Mouse (Mus musculus): ENCODE measurements at regions not wholly inside any gene's neighbourhood (a gene's known extent, or its start where the extent isn't known, plus 50 kb on each side); places are given as distances from the start of the nearest gene placed in this dataset.

- DNase-seq (ENCODE audit: low spot score) (no peak), ATAC-seq (replicated peaks; ENCODE audit: insufficient number of reproducible peaks, low FRiP score, low TSS enrichment, low read depth) (no peak)
- 93% methylated on average over 2 of the region's 2 CpGs for WGBS
- H3K27ac ChIP-seq (replicated peaks; ENCODE audit: low read depth, low read length), result no peak overlapping the region
- H3K9me3 ChIP-seq (replicated peaks; ENCODE audit: control insufficient read depth, low read length), result no peaks in the 10 kb centered on the region
- no peak overlapping the region for H3K4me2 ChIP-seq (ENCODE audit: low read depth, low read length)
- H3K9ac ChIP-seq (replicated peaks; ENCODE audit: low read length), result no peak overlapping the region
- no peaks in the 10 kb centered on the region for H3K36me3 ChIP-seq (replicated peaks; ENCODE audit: control insufficient read depth, insufficient read depth, low read depth, low read length)
- H3K4me1 ChIP-seq (ENCODE audit: control insufficient read depth, insufficient read depth, low read length), result no peaks in the 10 kb centered on the region
- H3K27me3 ChIP-seq (ENCODE audit: control insufficient read depth, insufficient read depth, low read length), result no peaks in the 10 kb centered on the region
- H3K4me3 ChIP-seq (ENCODE audit: low read depth, low read length), result no peak overlapping the region
Measured at GRCm38 (mm10) chr11:85987181-85987580, 101.0 kb downstream of the Tbx4 start.

GRCm38 (mm10) chr11:85989536-85989935 is 103.3 kb downstream of the Tbx4 start:
- Histone ChIP-seq H3K9me3 (replicated peaks; ENCODE audit: control insufficient read depth, low read length) (no peaks in the 10 kb centered on the region), H3K4me1 (ENCODE audit: control insufficient read depth, insufficient read depth, low read length) (no peaks in the 10 kb centered on the region), H3K36me3 (replicated peaks; ENCODE audit: control insufficient read depth, insufficient read depth, low read depth, low read length) (no peaks in the 10 kb centered on the region), H3K27me3 (ENCODE audit: control insufficient read depth, insufficient read depth, low read length) (no peaks in the 10 kb centered on the region), H3K4me3 (ENCODE audit: low read depth, low read length) (no peak overlapping the region), H3K9ac (replicated peaks; ENCODE audit: low read length) (peak overlapping the region; percentile 37; the same call in 1 of the 2 replicates), H3K27ac (replicated peaks; ENCODE audit: low read depth, low read length) (no peak overlapping the region), H3K4me2 (ENCODE audit: low read depth, low read length) (peak overlapping the region; percentile 40)
- 14% methylated on average over 10 of the region's 10 CpGs for WGBS
- no peak for DNase-seq (ENCODE audit: low spot score)
- ATAC-seq (replicated peaks; ENCODE audit: insufficient number of reproducible peaks, low FRiP score, low TSS enrichment, low read depth), result no peak

GRCm38 (mm10) chr11:85989940-85990493 is 103.8 kb downstream of the Tbx4 start:
- DNase-seq (ENCODE audit: low spot score) (peak; percentile 68), ATAC-seq (replicated peaks; ENCODE audit: insufficient number of reproducible peaks, low FRiP score, low TSS enrichment, low read depth) (no peak; the same call in 1 of the 2 replicates)
- Histone ChIP-seq H3K27ac (replicated peaks; ENCODE audit: low read depth, low read length) (no peak overlapping the region), H3K4me2 (ENCODE audit: low read depth, low read length) (peak overlapping the region; percentile 40), H3K27me3 (ENCODE audit: control insufficient read depth, insufficient read depth, low read length) (no peaks in the 10 kb centered on the region), H3K4me3 (ENCODE audit: low read depth, low read length) (no peak overlapping the region), H3K36me3 (replicated peaks; ENCODE audit: control insufficient read depth, insufficient read depth, low read depth, low read length) (no peaks in the 10 kb centered on the region), H3K9ac (replicated peaks; ENCODE audit: low read length) (peak overlapping the region; percentile 37; the same call in 1 of the 2 replicates), H3K4me1 (ENCODE audit: control insufficient read depth, insufficient read depth, low read length) (0 out of 2 replicates have a peak, but pooled peaks cover under 1% of the 10 kb centered on the region), H3K9me3 (replicated peaks; ENCODE audit: control insufficient read depth, low read length) (no peaks in the 10 kb centered on the region)
- 13% methylated on average over 11 of the region's 12 CpGs for WGBS

GRCm38 (mm10) chr11:85995318-85996095 is 109.3 kb downstream of the Tbx4 start:
- H3K27ac ChIP-seq (replicated peaks; ENCODE audit: low read depth, low read length), result no peak overlapping the region
- 38% methylated on average over 29 of the region's 29 CpGs for WGBS
- H3K27me3 ChIP-seq (ENCODE audit: control insufficient read depth, insufficient read depth, low read length), result no peaks in the 10 kb centered on the region
- H3K4me3 ChIP-seq (ENCODE audit: low read depth, low read length), result no peak overlapping the region
- DNase-seq (ENCODE audit: low spot score), result peak; percentile 62
- no peaks in the 10 kb centered on the region for H3K9me3 ChIP-seq (replicated peaks; ENCODE audit: control insufficient read depth, low read length)
- no peaks in the 10 kb centered on the region for H3K36me3 ChIP-seq (replicated peaks; ENCODE audit: control insufficient read depth, insufficient read depth, low read depth, low read length)
- H3K9ac ChIP-seq (replicated peaks; ENCODE audit: low read length), result no peak overlapping the region; the same call in 1 of the 2 replicates
- no peak for ATAC-seq (replicated peaks; ENCODE audit: insufficient number of reproducible peaks, low FRiP score, low TSS enrichment, low read depth)
- H3K4me2 ChIP-seq (ENCODE audit: low read depth, low read length), result peak overlapping the region; percentile 30
- peaks cover 4% of the 10 kb centered on the region; the same call in 1 of the 2 replicates for H3K4me1 ChIP-seq (ENCODE audit: control insufficient read depth, insufficient read depth, low read length)

- no peaks in the 10 kb centered on the region for H3K9me3 ChIP-seq (replicated peaks; ENCODE audit: control insufficient read depth, low read length)
- H3K36me3 ChIP-seq (replicated peaks; ENCODE audit: control insufficient read depth, insufficient read depth, low read depth, low read length), result no peaks in the 10 kb centered on the region
- H3K9ac ChIP-seq (replicated peaks; ENCODE audit: low read length), result no peak overlapping the region
- H3K27ac ChIP-seq (replicated peaks; ENCODE audit: low read depth, low read length), result no peak overlapping the region
- H3K4me3 ChIP-seq (ENCODE audit: low read depth, low read length), result no peak overlapping the region
- no peak for ATAC-seq (replicated peaks; ENCODE audit: insufficient number of reproducible peaks, low FRiP score, low TSS enrichment, low read depth)
- no peaks in the 10 kb centered on the region for H3K27me3 ChIP-seq (ENCODE audit: control insufficient read depth, insufficient read depth, low read length)
- no peak overlapping the region for H3K4me2 ChIP-seq (ENCODE audit: low read depth, low read length)
- DNase-seq (ENCODE audit: low spot score), result no peak
- 80% methylated on average over 4 of the region's 4 CpGs for WGBS
- H3K4me1 ChIP-seq (ENCODE audit: control insufficient read depth, insufficient read depth, low read length), result peaks cover 4% of the 10 kb centered on the region; the same call in 1 of the 2 replicates
Measured at GRCm38 (mm10) chr11:85996686-85997085, 110.5 kb downstream of the Tbx4 start.

GRCm38 (mm10) chr11:86003341-86003740 is 117.1 kb downstream of the Tbx4 start:
- Histone ChIP-seq H3K4me2 (ENCODE audit: low read depth, low read length) (no peak overlapping the region), H3K27me3 (ENCODE audit: control insufficient read depth, insufficient read depth, low read length) (no peaks in the 10 kb centered on the region), H3K27ac (replicated peaks; ENCODE audit: low read depth, low read length) (no peak overlapping the region), H3K9me3 (replicated peaks; ENCODE audit: control insufficient read depth, low read length) (no peaks in the 10 kb centered on the region), H3K9ac (replicated peaks; ENCODE audit: low read length) (no peak overlapping the region), H3K4me3 (ENCODE audit: low read depth, low read length) (no peak overlapping the region), H3K4me1 (ENCODE audit: control insufficient read depth, insufficient read depth, low read length) (no peaks in the 10 kb centered on the region), H3K36me3 (replicated peaks; ENCODE audit: control insufficient read depth, insufficient read depth, low read depth, low read length) (no peaks in the 10 kb centered on the region)
- no peak for DNase-seq (ENCODE audit: low spot score)
- ATAC-seq (replicated peaks; ENCODE audit: insufficient number of reproducible peaks, low FRiP score, low TSS enrichment, low read depth), result no peak
- 88% methylated on average over 7 of the region's 7 CpGs for WGBS

GRCm38 (mm10) chr11:86005284-86005683 is 119.1 kb downstream of the Tbx4 start:
- ATAC-seq (replicated peaks; ENCODE audit: insufficient number of reproducible peaks, low FRiP score, low TSS enrichment, low read depth), result no peak
- H3K4me3 ChIP-seq (ENCODE audit: low read depth, low read length), result no peak overlapping the region
- H3K27ac ChIP-seq (replicated peaks; ENCODE audit: low read depth, low read length), result no peak overlapping the region
- H3K4me1 ChIP-seq (ENCODE audit: control insufficient read depth, insufficient read depth, low read length), result no peaks in the 10 kb centered on the region
- H3K27me3 ChIP-seq (ENCODE audit: control insufficient read depth, insufficient read depth, low read length), result no peaks in the 10 kb centered on the region
- H3K9me3 ChIP-seq (replicated peaks; ENCODE audit: control insufficient read depth, low read length), result no peaks in the 10 kb centered on the region
- 77% methylated on average over 2 of the region's 2 CpGs for WGBS
- H3K36me3 ChIP-seq (replicated peaks; ENCODE audit: control insufficient read depth, insufficient read depth, low read depth, low read length), result no peaks in the 10 kb centered on the region
- no peak overlapping the region for H3K9ac ChIP-seq (replicated peaks; ENCODE audit: low read length)
- no peak for DNase-seq (ENCODE audit: low spot score)
- H3K4me2 ChIP-seq (ENCODE audit: low read depth, low read length), result no peak overlapping the region

- ATAC-seq (replicated peaks; ENCODE audit: insufficient number of reproducible peaks, low FRiP score, low TSS enrichment, low read depth) (no peak), DNase-seq (ENCODE audit: low spot score) (no peak)
- H3K9ac ChIP-seq (replicated peaks; ENCODE audit: low read length), result no peak overlapping the region
- H3K4me1 ChIP-seq (ENCODE audit: control insufficient read depth, insufficient read depth, low read length), result no peaks in the 10 kb centered on the region
- H3K4me2 ChIP-seq (ENCODE audit: low read depth, low read length), result no peak overlapping the region
- no peak overlapping the region for H3K4me3 ChIP-seq (ENCODE audit: low read depth, low read length)
- WGBS, result 84% methylated on average over 9 of the region's 9 CpGs
- H3K27me3 ChIP-seq (ENCODE audit: control insufficient read depth, insufficient read depth, low read length), result no peaks in the 10 kb centered on the region
- H3K27ac ChIP-seq (replicated peaks; ENCODE audit: low read depth, low read length), result no peak overlapping the region
- no peaks in the 10 kb centered on the region for H3K9me3 ChIP-seq (replicated peaks; ENCODE audit: control insufficient read depth, low read length)
- H3K36me3 ChIP-seq (replicated peaks; ENCODE audit: control insufficient read depth, insufficient read depth, low read depth, low read length), result no peaks in the 10 kb centered on the region
Measured at GRCm38 (mm10) chr11:86005899-86006445, 119.8 kb downstream of the Tbx4 start.
